Mouse (Mus musculus) bone marrow, adult 2 months (tissue): ENCODE data around the gene Morf4l1.

Experiments used
- CTCF ChIP-seq: fragments of 200-500 bp; IDR thresholded peaks from 2 replicates; pipeline ENCODE4 v1.5.1; 2011; ENCODE audit warnings: low read length, control low read depth; ENCODE audit not compliant: control insufficient read depth, insufficient read depth
- POLR2A ChIP-seq: fragments of 200-500 bp; IDR thresholded peaks from 2 replicates; pipeline ENCODE4 v1.6.1; 2011; ENCODE audit warnings: low read depth, mild to moderate bottlenecking, control low read depth, low read length, borderline replicate concordance; ENCODE audit not compliant: control insufficient read depth

- TF ChIP-seq CTCF (no peak), POLR2A (no peak)
Observed at GRCm38 (mm10) chr9:90113151-90113550, 1.4 kb downstream of the Morf4l1 start.
